Mouse (Mus musculus): Measurements from ENCODE around the gene Zfp53. TPM values are rescaled to one million over a fixed set of nuclear protein-coding genes. Genes with fewer than 3 reads are reported as not detected.
A peak's percentile ranks its signal among the peaks of the same experiment; 100 is the strongest.
"Not testable (repeated sequence)": the region's sequence is repeated elsewhere in the genome, so short reads cannot be mapped to it uniquely, and the experiment has no call there.

Zfp53 gene
- polyA plus RNA-seq, 1 experiment from 2014 or later, result 11.1 TPM

DNA sequence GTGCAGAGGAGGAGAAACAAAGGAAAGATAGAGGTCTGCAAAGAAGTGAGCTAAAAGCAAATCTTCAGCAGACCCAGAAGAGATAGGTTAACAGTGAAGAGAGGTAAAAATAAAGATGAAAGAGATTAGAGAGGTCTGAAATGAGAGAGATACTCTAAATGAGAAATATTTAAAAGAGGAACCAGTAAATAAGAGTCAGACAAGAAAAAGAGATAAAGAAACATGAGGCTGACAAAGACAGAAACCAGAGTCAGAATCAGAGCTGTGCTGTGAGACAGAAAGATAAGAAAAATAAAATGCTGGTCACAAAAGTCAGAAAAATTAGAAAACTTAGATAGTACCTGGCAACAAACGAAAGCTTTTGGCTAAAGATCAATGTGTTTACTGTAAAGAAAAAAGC lies 13.5 kb upstream of the Zfp53 start:
- H3K27me3 ChIP-seq (ENCODE audit: control insufficient read depth, insufficient read depth, low read length); H3K36me3 ChIP-seq (replicated peaks; ENCODE audit: control insufficient read depth, insufficient read depth); H3K4me1 ChIP-seq (replicated peaks; ENCODE audit: control insufficient read depth, insufficient read depth, low read length); ATAC-seq (ENCODE audit: low FRiP score); H3K9me3 ChIP-seq (ENCODE audit: control insufficient read depth, low read length); H3K4me3 ChIP-seq (replicated peaks; ENCODE audit: low read length); H3K27ac ChIP-seq; H3K4me2 ChIP-seq (replicated peaks); H3K9ac ChIP-seq; DNase-seq (ENCODE audit: low spot score): not testable (repeated sequence)
- WGBS, result 100% methylated on average over 1 of the region's 1 CpGs

GRCm38 (mm10) chr17:21476351-21476750 lies 12.4 kb upstream of the Zfp53 start:
- not testable (repeated sequence) for ATAC-seq (ENCODE audit: low FRiP score)
- WGBS, result 83% methylated on average over 4 of the region's 9 CpGs

DNA sequence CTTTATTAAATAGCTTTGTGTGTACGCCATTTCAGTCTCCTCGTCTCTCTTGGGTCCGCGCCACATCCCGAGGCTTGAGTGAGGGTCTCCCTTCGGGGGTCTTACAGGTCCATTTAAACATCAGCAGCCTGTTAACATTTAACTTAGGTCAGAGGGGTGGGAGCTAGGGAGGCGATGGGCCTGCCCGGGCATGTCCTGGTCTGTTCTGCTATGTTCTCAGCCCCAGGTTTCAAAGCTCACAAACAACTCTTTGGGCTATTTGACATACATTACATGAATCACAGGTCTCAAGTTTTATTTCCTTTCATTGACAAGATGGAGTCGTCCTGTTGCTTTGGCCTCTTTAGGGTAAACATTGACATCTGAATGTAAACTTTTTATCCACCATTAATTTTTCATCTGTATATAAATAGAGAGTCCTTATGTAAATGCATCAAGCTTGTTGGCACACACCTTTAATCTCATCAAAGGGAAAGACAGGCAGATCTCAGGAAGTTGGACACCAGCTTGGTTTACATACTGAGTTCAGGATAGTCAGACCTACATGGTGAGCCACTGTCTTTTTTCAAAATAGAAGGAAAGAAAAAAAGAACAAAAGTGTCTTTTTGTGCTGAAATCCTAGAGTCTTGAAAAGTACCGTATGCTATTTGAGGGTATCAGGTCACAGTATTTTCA lies 10.6 kb upstream of the Zfp53 start:
- not testable (repeated sequence) for H3K4me3 ChIP-seq (replicated peaks; ENCODE audit: low read length); ATAC-seq (ENCODE audit: low FRiP score); H3K9ac ChIP-seq; H3K27ac ChIP-seq; H3K9me3 ChIP-seq (ENCODE audit: control insufficient read depth, low read length); DNase-seq (ENCODE audit: low spot score); H3K4me2 ChIP-seq (replicated peaks); H3K36me3 ChIP-seq (replicated peaks; ENCODE audit: control insufficient read depth, insufficient read depth); H3K27me3 ChIP-seq (ENCODE audit: control insufficient read depth, insufficient read depth, low read length); H3K4me1 ChIP-seq (replicated peaks; ENCODE audit: control insufficient read depth, insufficient read depth, low read length)
- WGBS, result 75% methylated on average over 8 of the region's 10 CpGs

More at GRCm38 (mm10) chr17:21476351-21476750, 12.4 kb upstream of the Zfp53 start:
- not testable (repeated sequence) for H3K36me3 ChIP-seq (replicated peaks; ENCODE audit: control insufficient read depth, insufficient read depth); H3K27me3 ChIP-seq (ENCODE audit: control insufficient read depth, insufficient read depth, low read length); H3K4me1 ChIP-seq (replicated peaks; ENCODE audit: control insufficient read depth, insufficient read depth, low read length); H3K9ac ChIP-seq; DNase-seq (ENCODE audit: low spot score); H3K4me2 ChIP-seq (replicated peaks); H3K27ac ChIP-seq; H3K4me3 ChIP-seq (replicated peaks; ENCODE audit: low read length); H3K9me3 ChIP-seq (ENCODE audit: control insufficient read depth, low read length)

DNA sequence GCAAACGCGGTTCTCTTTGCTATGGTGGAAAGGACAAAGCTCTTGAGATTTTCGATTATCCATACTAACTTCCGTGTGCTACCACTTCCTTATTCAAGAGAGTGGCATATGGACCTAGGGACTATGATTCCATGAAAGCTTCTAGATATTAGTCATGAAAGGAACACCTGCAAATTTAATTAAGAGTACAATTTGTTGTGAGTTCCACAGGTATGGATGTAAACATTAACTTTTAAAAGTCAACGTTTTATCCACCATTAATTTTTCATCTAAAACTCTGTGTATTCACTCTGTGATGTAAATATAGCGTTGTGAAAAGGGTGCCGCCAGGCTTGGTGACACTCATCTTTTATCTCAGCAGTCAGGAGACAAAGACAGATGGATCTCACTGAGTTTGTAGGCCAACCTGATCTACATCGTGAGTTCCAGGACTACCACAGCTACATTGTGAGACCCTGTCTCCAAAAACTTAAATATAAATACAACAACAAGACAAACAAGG lies 753 bp downstream of the Zfp53 start:
- no peak for ATAC-seq (ENCODE audit: low FRiP score)
- no peak overlapping the region for H3K27ac ChIP-seq
- DNase-seq (ENCODE audit: low spot score), result no peak

GRCm38 (mm10) chr17:21501365-21501764 lies 12.6 kb downstream of the Zfp53 start:
- Histone ChIP-seq H3K4me1 (replicated peaks; ENCODE audit: control insufficient read depth, insufficient read depth, low read length) (no peaks in the 10 kb centered on the region), H3K27me3 (ENCODE audit: control insufficient read depth, insufficient read depth, low read length) (no peaks in the 10 kb centered on the region), H3K4me2 (replicated peaks) (no peak overlapping the region), H3K4me3 (replicated peaks; ENCODE audit: low read length) (no peak overlapping the region), H3K27ac (no peak overlapping the region), H3K9ac (no peak overlapping the region), H3K9me3 (ENCODE audit: control insufficient read depth, low read length) (no peaks in the 10 kb centered on the region), H3K36me3 (replicated peaks; ENCODE audit: control insufficient read depth, insufficient read depth) (peaks cover 5% of the 10 kb centered on the region; the same call in 1 of the 2 replicates)
- ATAC-seq (ENCODE audit: low FRiP score) (no peak), DNase-seq (ENCODE audit: low spot score) (no peak)
- WGBS, result 84% methylated on average over 1 of the region's 1 CpGs

More for the DNA sequence above, 753 bp downstream of the Zfp53 start:
- peaks cover 7% of the 10 kb centered on the region for H3K4me1 ChIP-seq (replicated peaks; ENCODE audit: control insufficient read depth, insufficient read depth, low read length)
- peak overlapping the region; percentile 82 for H3K9ac ChIP-seq
- H3K4me2 ChIP-seq (replicated peaks), result peak overlapping the region; percentile 77
- 20% methylated on average over 8 of the region's 8 CpGs for WGBS
- peaks cover 9% of the 10 kb centered on the region for H3K36me3 ChIP-seq (replicated peaks; ENCODE audit: control insufficient read depth, insufficient read depth)
- no peaks in the 10 kb centered on the region for H3K9me3 ChIP-seq (ENCODE audit: control insufficient read depth, low read length)
- H3K4me3 ChIP-seq (replicated peaks; ENCODE audit: low read length), result peak overlapping the region; percentile 89
- H3K27me3 ChIP-seq (ENCODE audit: control insufficient read depth, insufficient read depth, low read length), result no peaks in the 10 kb centered on the region

DNA sequence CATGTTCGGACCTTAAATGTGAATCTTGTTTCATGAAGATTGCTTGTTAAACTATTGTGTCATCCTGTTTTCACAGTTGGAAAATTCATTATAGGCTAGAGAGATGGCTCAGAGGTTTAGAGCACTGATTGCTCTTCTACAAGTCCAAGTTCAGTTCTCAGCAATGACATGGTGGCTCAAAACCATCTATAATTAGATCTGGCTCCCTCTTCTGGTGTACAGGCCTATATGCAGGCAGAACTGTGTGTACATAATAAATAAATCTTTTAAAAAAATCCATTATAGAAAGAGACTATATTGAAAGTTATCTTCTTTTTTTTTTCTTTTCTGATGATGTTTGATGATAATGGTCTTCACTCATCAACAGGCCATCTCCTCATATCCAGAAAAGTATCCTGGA lies 15.7 kb downstream of the Zfp53 start:
- H3K4me1 ChIP-seq (replicated peaks; ENCODE audit: control insufficient read depth, insufficient read depth, low read length), result no peaks in the 10 kb centered on the region
- H3K36me3 ChIP-seq (replicated peaks; ENCODE audit: control insufficient read depth, insufficient read depth), result peaks cover 21% of the 10 kb centered on the region
- ATAC-seq (ENCODE audit: low FRiP score), result no peak
- no peak overlapping the region for H3K4me3 ChIP-seq (replicated peaks; ENCODE audit: low read length)
- DNase-seq (ENCODE audit: low spot score), result no peak
- H3K9ac ChIP-seq, result no peak overlapping the region
- no peaks in the 10 kb centered on the region for H3K9me3 ChIP-seq (ENCODE audit: control insufficient read depth, low read length)
- H3K27me3 ChIP-seq (ENCODE audit: control insufficient read depth, insufficient read depth, low read length), result no peaks in the 10 kb centered on the region
- 96% methylated on average over 1 of the region's 1 CpGs for WGBS
- no peak overlapping the region for H3K27ac ChIP-seq
- H3K4me2 ChIP-seq (replicated peaks), result no peak overlapping the region

DNA sequence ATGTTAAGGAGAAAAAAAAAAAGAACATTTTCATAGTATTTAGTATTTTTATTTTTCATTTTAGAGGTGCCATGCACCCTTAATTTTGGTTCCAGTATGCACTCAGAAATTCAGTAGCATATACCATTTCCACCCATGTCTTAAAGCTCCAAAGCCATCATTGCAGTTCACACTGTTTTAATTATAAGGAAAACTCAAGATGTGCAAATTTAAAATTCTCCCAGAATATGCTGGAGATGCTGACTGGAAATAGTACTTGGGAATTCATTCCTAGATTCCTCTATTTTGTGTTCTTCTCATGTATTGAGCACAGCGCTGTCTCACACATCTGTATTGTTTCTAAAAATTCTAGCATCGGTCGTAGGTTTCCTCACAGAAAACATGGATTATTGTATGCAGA lies 17.5 kb downstream of the Zfp53 start:
- WGBS, result 98% methylated on average over 3 of the region's 3 CpGs
- Histone ChIP-seq H3K4me2 (replicated peaks) (no peak overlapping the region), H3K36me3 (replicated peaks; ENCODE audit: control insufficient read depth, insufficient read depth) (peaks cover 18% of the 10 kb centered on the region), H3K27me3 (ENCODE audit: control insufficient read depth, insufficient read depth, low read length) (no peaks in the 10 kb centered on the region), H3K4me1 (replicated peaks; ENCODE audit: control insufficient read depth, insufficient read depth, low read length) (no peaks in the 10 kb centered on the region), H3K9ac (no peak overlapping the region), H3K9me3 (ENCODE audit: control insufficient read depth, low read length) (no peaks in the 10 kb centered on the region), H3K4me3 (replicated peaks; ENCODE audit: low read length) (no peak overlapping the region), H3K27ac (no peak overlapping the region)
- ATAC-seq (ENCODE audit: low FRiP score) (no peak), DNase-seq (ENCODE audit: low spot score) (no peak)

DNA sequence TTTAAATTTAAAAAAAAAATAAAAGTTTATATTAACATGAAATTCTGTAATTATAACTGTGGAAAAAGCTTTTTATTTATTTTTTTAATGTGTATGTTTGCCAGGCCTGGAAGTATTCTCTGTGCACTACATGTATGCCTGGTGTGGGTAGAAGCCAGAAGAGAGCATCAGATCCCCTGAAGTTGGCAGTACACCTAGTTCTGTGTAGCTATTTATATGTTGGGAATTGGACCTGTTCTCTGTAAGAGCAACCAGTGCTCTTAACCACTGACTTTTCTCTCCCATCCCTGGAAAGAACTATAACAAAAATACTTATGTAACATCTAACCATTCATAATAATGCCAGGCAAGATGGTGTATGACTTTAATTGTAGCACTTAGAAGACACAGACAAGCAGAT lies 21.0 kb downstream of the Zfp53 start:
- Histone ChIP-seq H3K9ac (no peak overlapping the region), H3K27ac (no peak overlapping the region), H3K4me2 (replicated peaks) (no peak overlapping the region), H3K27me3 (ENCODE audit: control insufficient read depth, insufficient read depth, low read length) (no peaks in the 10 kb centered on the region), H3K4me1 (replicated peaks; ENCODE audit: control insufficient read depth, insufficient read depth, low read length) (no peaks in the 10 kb centered on the region), H3K9me3 (ENCODE audit: control insufficient read depth, low read length) (no peaks in the 10 kb centered on the region), H3K4me3 (replicated peaks; ENCODE audit: low read length) (no peak overlapping the region), H3K36me3 (replicated peaks; ENCODE audit: control insufficient read depth, insufficient read depth) (peaks cover 16% of the 10 kb centered on the region)
- DNase-seq (ENCODE audit: low spot score), result no peak
- no peak for ATAC-seq (ENCODE audit: low FRiP score)

GRCm38 (mm10) chr17:21515403-21516105 lies 26.8 kb downstream of the Zfp53 start:
- peak; percentile 49 for ATAC-seq (ENCODE audit: low FRiP score)
- peak; percentile 86 for DNase-seq (ENCODE audit: low spot score)
- peak overlapping the region; percentile 82; the same call in 1 of the 2 replicates for H3K27ac ChIP-seq
- H3K27me3 ChIP-seq (ENCODE audit: control insufficient read depth, insufficient read depth, low read length), result no peaks in the 10 kb centered on the region
- H3K4me1 ChIP-seq (replicated peaks; ENCODE audit: control insufficient read depth, insufficient read depth, low read length), result no peaks in the 10 kb centered on the region
- 2% methylated on average over 8 of the region's 8 CpGs for WGBS
- H3K4me3 ChIP-seq (replicated peaks; ENCODE audit: low read length), result peak overlapping the region; percentile 53
- no peaks in the 10 kb centered on the region; the same call in 1 of the 2 replicates for H3K36me3 ChIP-seq (replicated peaks; ENCODE audit: control insufficient read depth, insufficient read depth)
- peak overlapping the region; percentile 87 for H3K4me2 ChIP-seq (replicated peaks)
- peak overlapping the region; percentile 68 for H3K9ac ChIP-seq
- no peaks in the 10 kb centered on the region for H3K9me3 ChIP-seq (ENCODE audit: control insufficient read depth, low read length)
